ENCODE assay signal across 15 mouse cellular contexts in genomic region chr14:105822653-105823052, GRCm38 (mm10).
"Had no signal": no experiment of that assay in that cellular context is flagged by ENCODE, and none has a peak within 500 bp of the region (broad histone marks: within the 10 kb centered on the region; RNA-seq: fewer than 3 reads in every experiment).

No protein-coding gene starts in this region.

- H3K4me1 ChIP-seq: limb, embryonic 12.5 days; liver, embryonic 13.5 days; midbrain, embryonic 10.5 days; neural tube, embryonic 13.5 days had no signal

- H3K27me3 ChIP-seq: limb, embryonic 12.5 days; liver, embryonic 13.5 days; neural tube, embryonic 13.5 days had no signal

- H3K4me3 ChIP-seq: limb, embryonic 12.5 days; liver, embryonic 13.5 days; midbrain, embryonic 10.5 days; neural tube, embryonic 13.5 days had no signal

- H3K9me3 ChIP-seq: liver, embryonic 13.5 days; midbrain, embryonic 10.5 days had no signal

- H3K9ac ChIP-seq: limb, embryonic 12.5 days; liver, embryonic 13.5 days; liver, postnatal 0 days; neural tube, embryonic 13.5 days had no signal

- ATAC-seq: hindbrain, embryonic 16.5 days; inflammation-experienced regulatory T-cells, adult 6 months; liver, postnatal 0 days; midbrain, embryonic 16.5 days had no signal

- DNase-seq: kidney, adult 18-20 months; layer of hippocampus, adult 9-11 months; layer of hippocampus, postnatal 36 days; liver; liver, embryonic 13.5 days; liver, postnatal 0 days; retina, postnatal 1 day; thymus, adult 18-20 months; thymus, postnatal 14 days had no signal

- H3K36me3 ChIP-seq: limb, embryonic 12.5 days; liver, embryonic 13.5 days; midbrain, embryonic 10.5 days; neural tube, embryonic 13.5 days had no signal

- H3K4me2 ChIP-seq: limb, embryonic 12.5 days; liver, embryonic 13.5 days; neural tube, embryonic 13.5 days had no signal

- H3K27ac ChIP-seq: limb, embryonic 12.5 days; liver, embryonic 13.5 days; midbrain, embryonic 10.5 days; neural tube, embryonic 13.5 days had no signal
